14 mouse cellular contexts compared by ENCODE assay signal in genomic region chr1:41393287-41393686, GRCm38 (mm10).
"Had no signal": no experiment of that assay in that cellular context is flagged by ENCODE, and none has a peak within 500 bp of the region (broad histone marks: within the 10 kb centered on the region; RNA-seq: fewer than 3 reads in every experiment).

No protein-coding gene starts in this region.

- H3K27ac ChIP-seq: layer of hippocampus, adult 2 months; limb, embryonic 10.5 days; limb, embryonic 13.5 days; liver, embryonic 13.5 days; macrophage; midbrain, embryonic 13.5 days had no signal

- H3K9me3 ChIP-seq: limb, embryonic 10.5 days; limb, embryonic 13.5 days; liver, embryonic 13.5 days; midbrain, embryonic 13.5 days had no signal

- H3K4me1 ChIP-seq: liver, embryonic 13.5 days had no signal

- DNase-seq: layer of hippocampus, adult 9-11 months; liver; liver, embryonic 13.5 days; lung, embryonic 14.5 days; thymus, adult 2 months; thymus, postnatal 14 days; thymus, postnatal 4 days had no signal

- ATAC-seq: intestine, postnatal 0 days; lung, postnatal 0 days; midbrain, embryonic 13.5 days had no signal

- H3K36me3 ChIP-seq: limb, embryonic 10.5 days; limb, embryonic 13.5 days; liver, embryonic 13.5 days; midbrain, embryonic 13.5 days had no signal

- H3K4me3 ChIP-seq: layer of hippocampus, adult 2 months; limb, embryonic 10.5 days; limb, embryonic 13.5 days; liver, embryonic 13.5 days; midbrain, embryonic 13.5 days had no signal

- H3K4me2 ChIP-seq: limb, embryonic 13.5 days; liver, embryonic 13.5 days; lung, embryonic 14.5 days; midbrain, embryonic 13.5 days had no signal

- H3K9ac ChIP-seq: limb, embryonic 13.5 days; liver, embryonic 13.5 days; lung, embryonic 14.5 days; midbrain, embryonic 13.5 days had no signal

- H3K27me3 ChIP-seq: limb, embryonic 13.5 days; liver, embryonic 13.5 days; midbrain, embryonic 13.5 days had no signal
